Mouse (Mus musculus): ENCODE data around the gene Stard3.

- TF ChIP-seq EP300 (IDR thresholded peaks at IDR 0.05; ENCODE audit: low read depth in 1 of 2, low read length in 2 of 2): no peak
- TF ChIP-seq CTCF (IDR thresholded peaks at IDR 0.05 in 2 of 3, conservative IDR thresholded peaks at IDR 0.05 in 1 of 3; ENCODE audit: control insufficient read depth in 1 of 3, insufficient read depth in 1 of 3, low read depth in 2 of 3, low read length in 3 of 3, poor library complexity in 1 of 3, severe bottlenecking in 1 of 3): no peak
- TF ChIP-seq ETS1 (IDR thresholded peaks at IDR 0.05; ENCODE audit: low read depth, low read length): no peak
- no peak for TF ChIP-seq TCF12 (IDR thresholded peaks at IDR 0.05; ENCODE audit: low read depth, low read length)
- no peak for TF ChIP-seq POLR2A (IDR thresholded peaks at IDR 0.05; ENCODE audit: control insufficient read depth in 1 of 2, insufficient read depth in 1 of 2, low read depth in 1 of 2, low read length in 2 of 2, poor library complexity in 1 of 2)
- no peak for TF ChIP-seq NRF1 (IDR thresholded peaks at IDR 0.05; ENCODE audit: insufficient read depth, low read depth, low read length, poor library complexity, severe bottlenecking)
- no peak for TF ChIP-seq RAD21 (IDR thresholded peaks at IDR 0.05; ENCODE audit: low read depth, low read length)
- no peak for TF ChIP-seq ZNF384 (IDR thresholded peaks at IDR 0.05; ENCODE audit: low read depth, low read length)
- no peak for TF ChIP-seq NELFE (IDR thresholded peaks at IDR 0.05; ENCODE audit: low read depth, low read length)
- TF ChIP-seq USF1 (IDR thresholded peaks at IDR 0.05; ENCODE audit: low read depth, low read length): no peak
- TF ChIP-seq HCFC1 (IDR thresholded peaks at IDR 0.05; ENCODE audit: low read depth, low read length): no peak
- no peak for TF ChIP-seq MAZ (IDR thresholded peaks at IDR 0.05; ENCODE audit: low read depth, low read length)
- no peak for TF ChIP-seq POLR2AphosphoS5 (IDR thresholded peaks at IDR 0.05; ENCODE audit: borderline replicate concordance, low read depth, low read length)
- no peak for TF ChIP-seq ZMIZ1 (IDR thresholded peaks at IDR 0.05; ENCODE audit: low read depth, low read length)
Observed at GRCm38 (mm10) chr11:98417074-98417473, 58.9 kb downstream of the Stard3 start.
